Mouse (Mus musculus) kidney, adult 18-20 months (tissue): Measurements from ENCODE around the gene Agbl1.

ENCODE experiments used
- DNase-seq: peaks from one replicate; pipeline ENCODE4 v3.0.0; 2021

Gene Agbl1

GRCm38 (mm10) chr7:76971334-76971733 is 741.6 kb downstream of the Agbl1 start:
- DNase-seq = no peak

DNA sequence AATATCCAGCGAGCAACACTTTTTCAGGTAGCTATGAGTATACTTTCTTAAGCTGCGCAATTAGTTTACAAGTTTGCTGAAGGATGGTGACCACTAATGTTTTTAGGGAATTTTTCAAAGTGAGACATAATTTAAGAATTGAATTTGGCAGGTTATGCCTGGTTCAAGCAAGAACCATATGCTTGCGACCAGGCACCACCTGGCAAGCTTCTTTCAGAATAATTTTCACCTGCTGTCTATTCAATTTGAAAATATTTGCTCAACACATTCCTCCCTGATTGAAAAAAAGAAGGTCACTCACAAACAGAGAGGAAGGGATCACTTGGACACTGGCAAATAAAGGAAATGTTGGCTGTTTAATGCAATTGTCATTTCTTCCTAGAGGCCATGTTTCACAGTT is 779.9 kb downstream of the Agbl1 start:
- no peak for DNase-seq

DNA sequence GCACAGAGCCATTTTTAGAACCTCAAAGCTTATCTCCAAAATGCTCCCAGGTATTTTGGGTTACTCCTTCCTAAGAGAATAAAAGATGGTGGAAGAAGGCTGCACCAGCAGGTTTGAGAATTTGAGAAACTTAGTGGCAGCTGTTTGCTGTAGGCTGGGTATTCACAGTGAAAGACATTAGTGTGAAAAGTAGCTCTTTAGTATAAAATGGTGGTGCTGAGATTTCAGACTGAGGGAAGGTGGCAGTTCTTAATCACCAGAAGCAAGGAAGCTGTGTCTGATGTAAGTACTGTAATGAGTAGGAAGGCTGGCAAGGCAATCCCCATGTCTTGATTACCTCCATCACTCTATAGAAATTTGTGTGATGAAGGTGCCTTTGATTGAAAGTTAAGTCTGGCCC is 799.3 kb downstream of the Agbl1 start:
- no peak for DNase-seq

GRCm38 (mm10) chr7:77076033-77076432 is 846.3 kb downstream of the Agbl1 start:
- DNase-seq = no peak

- DNase-seq = no peak
Observed at GRCm38 (mm10) chr7:77087266-77087665, 857.6 kb downstream of the Agbl1 start.

GRCm38 (mm10) chr7:77095153-77095552 is 865.5 kb downstream of the Agbl1 start:
- no peak for DNase-seq

DNA sequence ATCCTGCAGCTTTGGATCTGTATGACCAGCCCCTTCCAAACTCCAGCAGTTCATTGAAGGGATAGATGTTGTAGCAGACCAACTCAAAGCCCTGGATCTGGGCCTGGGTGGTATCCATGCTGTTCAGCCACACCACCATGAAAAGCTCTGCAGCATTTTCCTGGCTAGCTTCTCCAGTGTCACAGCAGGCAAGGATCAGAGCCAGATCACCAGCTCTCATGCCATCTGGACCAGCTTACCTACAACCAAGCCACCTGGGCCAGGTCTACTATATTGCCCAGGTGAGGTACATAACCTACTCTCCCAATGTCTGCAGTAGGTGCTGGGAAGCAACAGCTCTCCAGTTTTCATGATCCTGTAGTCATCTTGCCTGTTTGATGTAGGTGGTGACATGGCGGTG is 884.3 kb downstream of the Agbl1 start:
- no peak for DNase-seq

DNA sequence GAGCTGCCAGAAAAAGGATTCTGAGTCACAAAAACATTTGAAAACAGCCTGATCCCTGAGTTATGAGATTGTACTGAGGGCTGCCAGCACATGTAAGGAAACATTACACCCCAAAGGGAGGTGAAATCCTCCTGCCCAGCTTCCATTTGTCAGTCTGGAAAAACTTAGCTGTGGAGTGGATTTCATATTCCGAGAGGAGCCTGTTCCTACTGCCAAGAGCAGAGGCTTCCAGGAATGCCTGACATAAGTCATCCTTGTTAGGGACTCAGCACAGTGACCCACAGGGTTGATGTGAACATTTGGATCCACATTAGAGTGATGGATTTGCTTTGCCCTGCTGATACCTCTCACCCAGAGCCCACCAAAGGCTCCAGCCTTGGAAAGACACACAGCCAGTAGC is 899.4 kb downstream of the Agbl1 start:
- DNase-seq = no peak

- no peak for DNase-seq
Observed at GRCm38 (mm10) chr7:77131950-77132349, 902.3 kb downstream of the Agbl1 start.

- DNase-seq = no peak
Observed at GRCm38 (mm10) chr7:77132615-77133420, 903.1 kb downstream of the Agbl1 start.

DNA sequence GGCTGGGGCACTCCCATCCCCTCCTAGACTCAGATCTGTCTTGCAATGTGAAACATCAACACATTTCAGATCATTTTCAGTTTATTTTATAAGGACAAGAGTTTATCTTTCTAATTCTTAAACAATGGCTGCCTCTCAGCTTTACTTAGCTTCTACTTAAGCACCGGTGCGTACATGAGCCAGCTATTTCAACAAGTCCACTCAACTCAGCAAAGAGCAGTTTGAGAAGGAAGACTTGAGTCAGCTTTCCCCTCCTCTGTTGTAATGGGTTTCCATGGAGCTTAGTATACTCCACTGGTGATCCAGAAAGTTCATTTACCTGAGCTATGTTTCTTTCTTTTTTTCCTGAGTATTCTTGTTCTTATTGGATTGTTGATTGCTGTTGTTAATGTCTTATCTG is 905.2 kb downstream of the Agbl1 start:
- no peak for DNase-seq

- no peak for DNase-seq
Observed at GRCm38 (mm10) chr7:77138707-77139106, 909.0 kb downstream of the Agbl1 start.

DNA sequence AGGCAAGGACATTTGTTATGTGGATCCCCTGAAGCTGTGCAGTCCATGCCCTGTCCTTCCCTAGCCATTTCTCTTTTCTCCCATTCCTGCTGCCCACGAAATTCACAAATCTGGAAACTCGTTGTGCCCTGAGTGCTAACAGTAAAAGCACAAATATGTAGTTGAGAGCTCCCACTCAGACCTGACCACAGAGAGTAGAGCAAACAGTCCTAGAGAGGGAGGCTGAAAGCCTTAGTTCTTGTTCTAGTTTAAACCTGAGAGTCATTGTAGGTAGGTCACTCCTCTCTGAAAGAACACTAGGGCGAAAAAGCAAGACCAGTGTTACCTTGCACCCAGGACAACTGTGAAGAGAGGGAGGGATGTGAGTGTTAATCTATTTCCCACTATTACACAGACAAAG is 917.8 kb downstream of the Agbl1 start:
- DNase-seq = no peak

GRCm38 (mm10) chr7:77148820-77149219 is 919.1 kb downstream of the Agbl1 start:
- no peak for DNase-seq

- no peak for DNase-seq
Observed at GRCm38 (mm10) chr7:77149846-77150245, 920.2 kb downstream of the Agbl1 start.

DNA sequence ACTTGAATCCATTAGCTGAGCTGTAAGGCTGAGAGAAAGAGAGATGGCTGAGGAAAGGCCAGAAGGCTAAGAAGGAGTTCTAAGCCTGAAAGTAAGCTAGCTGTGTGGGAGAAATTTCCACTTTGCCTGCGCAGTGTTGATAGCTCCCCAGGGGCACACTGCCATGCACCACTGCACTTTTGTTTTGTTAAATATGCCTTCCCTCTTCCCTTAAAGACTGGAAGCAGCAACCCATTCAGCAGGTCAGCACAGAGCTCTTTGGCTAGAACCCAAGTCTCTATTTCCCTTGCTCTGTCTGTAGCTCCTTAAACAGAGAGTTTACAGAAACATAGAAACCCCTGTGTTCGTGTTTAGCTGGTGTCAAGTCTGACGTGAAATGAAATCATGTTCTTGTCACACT is 922.7 kb downstream of the Agbl1 start:
- no peak for DNase-seq

GRCm38 (mm10) chr7:77152909-77153308 is 923.2 kb downstream of the Agbl1 start:
- DNase-seq = no peak

- no peak for DNase-seq
Observed at GRCm38 (mm10) chr7:77164921-77165320, 935.2 kb downstream of the Agbl1 start.
